Mouse (Mus musculus) effector memory CD4-positive, alpha-beta T cell, adult 5 months (primary cell): ENCODE measurements around the gene Maged1. TPM values are rescaled to one million over a fixed set of nuclear protein-coding genes. Genes with fewer than 3 reads are reported as not detected.

Experiments
- polyA plus RNA-seq: library from polyadenylated mRNA; unstranded; fragments of 100-300 nt; shearing (Covaris generic); gene quantifications from one replicate; pipeline ENCODE4 v1.2.1, GENCODE M21; 2017

Gene Maged1
- 6.1 TPM for polyA plus RNA-seq

DNA sequence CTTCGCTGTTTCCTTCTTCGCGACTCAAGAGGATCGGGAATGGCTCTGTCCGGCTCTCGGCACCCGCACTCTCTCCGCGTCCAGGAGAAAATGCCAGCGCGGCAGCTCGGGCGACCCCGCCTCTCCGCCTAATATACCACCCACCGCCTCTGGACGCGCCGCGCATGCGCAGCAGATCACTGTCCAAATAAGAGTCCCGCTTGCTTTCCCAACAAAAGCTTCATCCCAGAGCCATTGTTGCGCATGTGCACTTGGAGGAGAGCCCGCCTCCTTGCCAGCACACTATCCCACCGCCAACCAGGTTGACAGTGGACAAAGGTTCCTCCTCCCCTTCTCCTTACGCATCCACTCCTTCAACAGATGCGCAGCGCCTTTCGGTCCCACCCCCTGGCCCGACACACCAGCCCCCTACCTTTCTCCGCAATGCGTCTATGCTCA, at the start of gene Maged1:
Gene Maged1 (minus strand): TSS at position 226 of the 438 bp plus-strand sequence.

Other genes starting within 250 kb of the Maged1 start
- gene Fam90a1b, start 175.4 kb downstream of the Maged1 start, polyA plus RNA-seq = not detected
- gene Apoo, start 175.0 kb downstream of the Maged1 start, polyA plus RNA-seq = 13.6 TPM
- gene Gspt2, start 93.9 kb upstream of the Maged1 start, polyA plus RNA-seq = 1.4 TPM
- gene Zxdb, start 182.4 kb upstream of the Maged1 start, polyA plus RNA-seq = 14.2 TPM